Mouse (Mus musculus) heart, adult 2 months (tissue): ENCODE results near the gene Tfb2m.

Experiments
- CTCF ChIP-seq: fragments of 200-600 bp; IDR thresholded peaks from 2 replicates; pipeline ENCODE4 v1.8.1; 2022; ENCODE audit warnings: antibody characterized with exemption, mild to moderate bottlenecking, moderate library complexity
- EP300 ChIP-seq: fragments of 200-500 bp; IDR thresholded peaks from 2 replicates; pipeline ENCODE4 v1.6.1; 2011; ENCODE audit warnings: low read depth, low read length, control low read depth; ENCODE audit not compliant: insufficient read depth

- TF ChIP-seq CTCF: no peak
- no peak for TF ChIP-seq EP300
Measured at GRCm38 (mm10) chr1:179539887-179540286, 6.2 kb downstream of the Tfb2m start.
